Mouse (Mus musculus) spleen, embryonic (tissue): ENCODE results near the gene Nmur1.

Source experiments
- CTCF ChIA-PET: fragments of 350-600 bp; sonication (Branson Sonifier 250); formaldehyde crosslinking; loops from one replicate; lab custom pipeline; 2022; lab: Charles Lee

Nmur1 gene

DNA sequence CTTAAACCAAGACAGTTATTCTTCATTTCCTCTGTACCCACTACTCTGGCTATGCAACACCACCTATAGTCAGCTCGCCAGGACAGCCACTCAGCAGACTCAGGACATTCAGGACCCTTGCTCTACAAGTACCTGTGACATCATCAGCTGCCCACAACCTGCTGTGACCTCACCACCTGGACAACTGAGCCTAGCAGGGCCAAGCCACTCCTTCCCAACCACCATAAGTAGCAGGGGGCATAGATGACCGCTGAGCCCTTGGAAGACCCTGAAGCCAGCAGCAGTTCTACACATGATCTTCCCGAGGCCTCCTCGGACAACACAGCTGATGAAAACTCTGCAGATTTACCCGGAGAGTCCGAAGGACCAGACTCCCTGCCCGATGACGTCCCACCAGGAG is at the start of gene Nmur1, which contains the start of gene Tex44:
Gene Nmur1 (minus strand): TSS at position 101 of the 400 bp plus-strand sequence.
Gene Tex44 (plus strand): TSS at position 202 of the 400 bp plus-strand sequence.
- CTCF ChIA-PET = no interaction called here

DNA sequence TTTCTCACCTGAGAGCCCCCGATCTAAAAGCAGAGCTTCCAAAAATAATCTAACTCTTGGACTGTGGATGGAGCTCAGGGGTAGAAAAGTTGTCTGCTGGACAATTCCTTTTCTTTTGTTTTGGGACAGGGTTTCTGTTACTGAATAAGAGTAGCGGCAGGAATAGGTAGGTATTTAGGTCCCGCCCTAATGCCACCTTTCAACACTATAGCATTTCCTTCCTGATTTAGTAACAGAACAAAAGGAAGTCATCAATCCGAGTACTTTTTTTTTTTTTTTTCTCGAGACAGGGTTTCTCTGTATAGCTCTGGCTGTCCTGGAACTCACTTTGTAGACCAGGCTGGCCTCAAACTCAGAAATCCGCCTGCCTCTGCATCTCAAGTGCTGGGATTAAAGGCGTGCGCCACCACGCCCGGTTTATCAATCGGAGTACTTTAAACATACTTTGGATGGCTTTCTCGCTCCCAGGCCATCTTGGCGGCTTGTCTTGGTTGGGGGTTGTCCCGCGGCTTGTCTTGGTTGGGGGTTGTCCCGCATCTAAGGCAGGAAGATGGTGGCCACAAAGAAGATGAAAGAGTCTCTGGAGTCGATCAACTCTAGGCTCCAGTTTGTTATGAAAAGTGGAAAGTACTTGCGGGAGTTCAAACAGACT is 47.2 kb upstream of the Nmur1 start:
- CTCF ChIA-PET = interaction anchor here (0.6 to 0.7 kb wide), 2 partner anchors 28 to 257 kb away, joined by 5 to 6 read pairs; no protein-coding TSS in a partner anchor

DNA sequence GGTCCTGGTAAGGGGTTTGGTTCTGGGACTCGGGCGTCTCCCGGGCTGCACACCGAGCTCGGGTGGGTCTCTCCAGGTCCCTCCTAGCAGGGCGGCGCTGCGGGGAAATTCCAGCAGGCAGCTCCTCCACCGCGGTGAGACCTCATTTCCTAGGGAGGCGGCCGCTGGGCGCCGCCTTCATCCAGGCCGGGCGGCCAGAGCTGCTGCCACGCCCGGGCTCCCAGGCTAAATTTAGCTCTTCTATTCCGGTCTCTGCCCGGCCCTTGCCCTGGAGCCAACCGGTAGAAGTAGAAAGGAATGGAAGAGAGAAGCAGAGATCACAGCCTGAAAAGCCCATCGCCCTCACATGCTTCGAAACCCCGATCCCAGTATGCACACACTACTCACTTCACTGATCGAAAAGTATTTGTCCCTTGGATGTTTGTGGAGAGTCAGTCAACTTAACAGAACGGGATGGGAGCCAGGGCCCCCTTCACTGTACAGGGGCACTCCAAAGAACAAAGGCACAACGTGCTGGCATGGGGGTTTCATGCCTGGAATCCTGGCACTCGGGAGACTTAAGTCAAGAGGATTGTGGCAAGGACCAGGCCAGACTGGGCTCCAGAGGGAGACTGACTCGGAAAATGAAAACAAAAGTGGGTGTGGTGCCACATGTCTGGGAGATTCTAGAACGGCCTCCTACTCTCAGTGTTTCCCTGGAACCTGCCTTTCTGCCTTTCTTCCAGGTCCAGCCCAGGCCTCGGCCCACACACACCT is 46.3 kb upstream of the Nmur1 start:
- CTCF ChIA-PET = interaction anchor here (0.7 kb wide), 1 partner anchor 256 kb away, joined by 5 read pairs; no protein-coding TSS in a partner anchor

DNA sequence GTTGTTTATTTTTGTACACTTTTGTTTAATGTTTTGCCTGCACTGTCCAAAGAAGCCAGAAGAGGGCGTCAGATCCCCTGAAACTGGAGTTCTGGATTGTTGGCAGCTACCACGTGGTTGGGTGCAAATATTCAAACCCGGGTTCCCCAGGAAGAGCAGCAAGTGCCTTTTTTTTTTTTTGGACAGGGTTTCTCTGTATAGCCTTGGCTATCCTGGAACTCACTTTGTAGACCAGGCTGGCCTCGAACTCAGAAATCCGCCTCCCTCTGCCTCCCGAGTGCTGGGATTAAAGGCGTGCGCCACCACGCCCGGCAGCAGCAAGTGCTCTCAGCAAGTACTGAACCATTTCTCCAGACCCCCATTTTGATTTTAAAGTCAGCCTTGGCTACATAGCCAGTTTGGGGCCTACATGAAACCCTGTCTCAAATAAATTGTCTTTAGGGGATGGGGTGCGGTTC is 45.5 kb upstream of the Nmur1 start:
- CTCF ChIA-PET = interaction anchor here (0.7 kb wide), 1 partner anchor 27 kb away, joined by 4 read pairs; no protein-coding TSS in a partner anchor

DNA sequence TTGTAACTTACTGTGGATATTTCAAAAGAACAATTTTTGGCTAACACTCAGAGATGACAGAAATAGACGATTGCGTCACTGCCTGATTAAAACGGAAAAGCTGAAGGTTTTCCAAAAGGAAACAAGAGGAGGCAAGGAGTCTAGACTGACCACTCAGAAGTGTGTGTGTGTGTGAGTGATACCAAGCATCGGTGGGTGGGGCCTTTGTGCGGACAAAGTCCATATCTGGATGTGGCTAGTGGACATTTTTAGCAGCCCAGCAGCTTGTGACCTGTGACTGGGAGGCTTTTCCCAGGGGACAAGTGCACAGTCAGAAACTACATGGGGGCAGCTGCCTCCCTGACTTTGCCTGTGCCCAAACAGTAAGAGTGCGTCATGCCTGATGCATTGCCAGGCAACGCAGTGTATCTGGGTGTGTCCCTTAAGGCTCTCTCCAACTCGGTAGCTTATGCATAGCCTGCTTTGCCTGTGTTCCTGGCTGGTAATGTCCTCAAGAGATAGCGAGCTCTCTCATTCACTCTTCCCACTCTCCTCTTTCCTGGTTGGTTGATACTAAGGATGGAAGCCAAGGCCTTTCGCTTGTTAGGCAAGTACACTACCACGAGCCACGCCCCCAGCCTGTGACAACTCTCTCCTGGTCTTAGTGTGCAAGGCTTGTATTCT is 44.6 kb upstream of the Nmur1 start:
- CTCF ChIA-PET = interaction anchor here (0.5 to 0.7 kb wide), 2 partner anchors 28 to 31 kb away, joined by 4 read pairs; no protein-coding TSS in a partner anchor

DNA sequence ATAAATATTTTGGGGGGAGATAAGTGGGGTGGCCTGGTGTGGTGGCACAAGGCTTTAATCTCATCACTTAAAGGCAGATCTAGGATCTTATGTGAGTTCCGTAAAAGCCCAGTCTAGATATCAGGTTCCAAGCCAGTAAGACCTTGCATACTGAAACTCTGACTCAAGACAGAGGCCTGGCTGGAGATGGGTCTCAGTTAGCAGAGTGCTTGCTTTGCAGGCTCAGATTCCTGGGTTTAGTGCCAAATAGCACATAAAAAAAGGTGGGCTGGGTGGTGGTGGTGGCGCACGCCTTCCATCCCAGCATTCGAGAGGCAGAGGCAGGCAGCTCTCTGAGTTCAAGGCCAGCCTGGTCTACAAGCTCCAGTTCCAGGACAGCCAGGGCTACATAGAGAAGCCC is 43.8 kb upstream of the Nmur1 start:
- CTCF ChIA-PET = no interaction called here

DNA sequence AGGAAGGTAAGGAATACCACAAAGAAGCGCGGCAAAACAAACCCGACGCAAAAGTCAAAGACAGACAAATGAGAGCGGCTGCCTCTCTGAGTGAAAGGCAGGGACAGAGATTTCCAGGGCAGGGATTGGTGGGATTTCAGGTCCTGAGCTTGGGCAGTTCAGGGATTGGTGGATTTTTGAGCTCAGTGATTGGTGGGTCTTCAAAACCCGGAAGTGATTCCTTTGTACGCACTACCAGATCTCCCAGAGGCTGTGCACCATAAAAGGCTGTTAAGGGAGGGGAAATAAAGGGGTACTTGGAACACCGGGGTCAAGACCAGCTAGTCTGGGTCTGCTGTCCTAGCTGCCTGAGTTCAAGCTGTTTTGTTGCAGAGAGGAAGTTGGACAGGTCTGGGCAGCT is 41.4 kb upstream of the Nmur1 start:
- CTCF ChIA-PET = interaction anchor here (0.6 kb wide), 2 partner anchors 24 to 68 kb away, joined by 3 to 6 read pairs; no protein-coding TSS in a partner anchor

DNA sequence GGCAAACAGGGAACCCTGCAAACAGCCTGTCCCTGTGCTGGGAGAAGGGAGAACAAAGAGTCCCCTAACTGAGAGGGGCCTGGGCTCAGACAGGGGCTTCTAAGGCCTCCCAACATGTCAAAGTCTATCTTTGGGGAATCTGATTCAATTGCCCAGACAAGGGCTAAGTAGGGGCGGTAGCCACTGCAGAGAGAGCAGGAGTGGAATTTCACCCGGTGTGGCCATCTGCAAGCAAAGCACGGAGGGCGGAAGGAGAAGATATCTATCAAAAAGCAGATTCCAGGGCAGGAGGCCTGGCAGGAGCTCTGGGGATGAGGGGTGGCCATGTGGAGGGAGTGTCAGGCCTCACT is 38.8 kb upstream of the Nmur1 start:
- CTCF ChIA-PET = interaction anchor here (0.5 kb wide), 1 partner anchor 937 kb away, joined by 8 read pairs; no protein-coding TSS in a partner anchor

DNA sequence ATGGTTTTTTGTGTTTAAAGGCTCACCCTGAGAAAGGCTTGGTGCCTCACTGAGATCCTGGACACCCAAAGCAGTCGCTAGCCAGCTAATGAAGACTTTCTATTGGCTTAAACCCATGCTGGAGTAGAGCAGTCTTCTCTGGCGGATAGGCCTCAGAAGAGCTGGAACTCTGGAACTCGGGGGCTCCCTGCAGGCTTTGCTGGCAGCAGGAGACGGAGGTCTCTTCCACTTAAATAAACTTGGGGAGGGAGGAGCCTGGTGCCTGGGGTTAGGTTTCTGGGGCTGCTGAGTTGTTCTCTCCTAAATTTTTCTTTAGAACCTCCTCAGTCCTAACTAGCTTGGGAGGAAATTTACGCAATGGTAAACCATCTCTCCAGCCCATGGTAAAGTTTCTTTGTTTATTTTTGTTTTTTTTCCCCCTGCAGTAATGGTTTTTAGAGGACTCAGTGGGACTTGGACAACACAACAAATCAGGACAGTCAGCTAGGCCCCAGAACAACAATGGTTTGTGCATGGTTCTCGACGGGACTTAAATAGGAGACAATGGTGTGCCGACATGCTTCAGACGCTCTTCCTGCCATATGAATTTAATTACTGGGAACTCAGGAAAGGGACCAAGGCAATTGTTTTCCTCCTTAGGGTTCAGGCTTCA is 38.3 kb upstream of the Nmur1 start:
- CTCF ChIA-PET = interaction anchor here (0.5 kb wide), 1 partner anchor 937 kb away, joined by 8 read pairs; no protein-coding TSS in a partner anchor

DNA sequence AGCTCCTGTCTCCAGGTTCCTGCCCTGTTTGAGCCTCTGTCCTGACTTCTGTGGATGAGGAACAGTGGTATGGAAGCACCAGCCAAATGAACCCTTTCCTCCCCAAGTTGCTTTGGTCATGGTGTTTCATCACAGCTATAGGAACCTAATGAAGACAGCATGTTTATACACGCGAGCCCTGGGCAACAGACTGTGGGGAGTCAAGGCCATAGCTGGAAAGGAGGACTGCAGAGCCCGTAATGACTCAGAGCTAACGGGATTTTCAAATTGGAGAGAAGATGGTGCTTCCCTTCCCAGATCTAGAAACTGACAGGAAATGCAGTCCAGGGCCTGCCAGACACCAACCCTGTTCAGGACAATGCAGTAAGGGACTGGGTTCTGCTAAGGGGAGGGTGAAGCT is 33.3 kb upstream of the Nmur1 start:
- CTCF ChIA-PET = interaction anchor here (0.6 kb wide), 1 partner anchor 9 kb away, joined by 8 read pairs; no protein-coding TSS in a partner anchor

DNA sequence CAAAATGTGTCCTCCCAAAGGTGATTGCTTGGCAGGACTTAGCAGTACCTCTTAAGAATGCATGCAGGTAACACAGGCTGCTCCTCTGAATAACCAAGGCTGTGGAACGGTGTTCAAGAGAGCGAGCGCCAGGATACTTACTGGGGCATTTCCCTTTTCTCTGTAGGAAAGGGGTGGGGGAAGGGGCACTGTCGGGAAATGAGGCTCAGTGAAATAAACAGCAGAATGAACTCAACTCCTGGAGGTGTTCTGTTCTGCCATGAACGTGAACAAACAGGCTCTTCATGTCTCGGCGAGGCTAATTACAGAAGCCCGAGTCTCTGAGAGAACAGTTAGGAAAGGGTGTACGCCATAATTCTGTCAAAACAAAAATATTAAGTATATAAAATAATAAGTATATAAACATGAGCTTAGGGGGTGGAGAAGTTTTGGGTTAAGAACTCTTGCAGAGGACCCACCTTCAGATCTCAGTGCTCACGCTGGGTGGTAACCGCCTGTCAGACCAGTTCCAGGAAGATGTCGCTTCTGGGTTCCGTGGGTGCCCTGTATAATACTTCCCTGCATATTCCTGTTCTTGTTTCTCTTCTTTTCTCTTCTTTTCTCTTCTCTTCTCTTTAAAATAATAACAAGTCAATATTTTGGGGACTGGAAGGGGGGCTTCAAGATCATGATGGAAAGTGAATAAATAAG is 31.0 kb upstream of the Nmur1 start:
- CTCF ChIA-PET = no interaction called here

DNA sequence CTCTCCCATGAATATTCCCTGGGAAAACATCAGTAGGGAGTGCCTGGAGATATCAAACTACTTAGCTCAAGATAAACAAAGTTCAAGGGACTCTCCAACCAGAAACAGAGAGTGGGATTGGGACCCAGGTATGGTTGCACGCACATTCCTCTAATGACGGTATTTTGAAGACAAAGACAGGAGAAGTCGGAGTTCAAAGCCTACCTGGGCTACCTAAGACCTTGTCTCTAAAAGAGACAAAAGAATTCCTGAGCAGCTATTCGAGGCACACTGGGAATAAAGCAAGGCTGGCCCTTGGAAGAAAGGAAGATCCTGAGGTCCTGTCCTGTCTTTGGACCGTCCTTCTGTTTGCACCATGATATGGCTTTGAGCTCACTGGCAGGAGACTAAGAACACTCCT is 26.7 kb upstream of the Nmur1 start:
- CTCF ChIA-PET = no interaction called here

DNA sequence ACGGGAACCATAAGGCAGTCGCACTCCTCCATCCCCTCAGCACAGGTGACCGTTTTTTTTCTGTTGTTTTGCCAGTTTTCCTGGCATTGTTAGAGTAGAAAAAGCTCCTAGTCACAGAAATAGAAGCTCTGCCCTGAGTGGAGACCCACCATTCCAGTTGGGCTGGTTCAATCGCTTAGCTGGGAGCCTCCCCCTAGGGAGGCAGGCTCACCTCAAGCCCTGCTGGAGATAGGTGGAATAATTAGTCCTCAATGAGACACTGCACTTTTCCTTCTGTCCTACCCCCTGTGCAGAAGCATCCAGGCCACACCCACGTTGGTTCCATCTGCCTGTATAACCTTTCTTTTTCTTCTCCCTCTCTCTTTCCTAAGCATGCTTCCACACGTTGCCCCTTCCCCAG is 23.9 kb upstream of the Nmur1 start:
- CTCF ChIA-PET = interaction anchor here (0.7 kb wide), 1 partner anchor 25 kb away, joined by 4 read pairs; no protein-coding TSS in a partner anchor

DNA sequence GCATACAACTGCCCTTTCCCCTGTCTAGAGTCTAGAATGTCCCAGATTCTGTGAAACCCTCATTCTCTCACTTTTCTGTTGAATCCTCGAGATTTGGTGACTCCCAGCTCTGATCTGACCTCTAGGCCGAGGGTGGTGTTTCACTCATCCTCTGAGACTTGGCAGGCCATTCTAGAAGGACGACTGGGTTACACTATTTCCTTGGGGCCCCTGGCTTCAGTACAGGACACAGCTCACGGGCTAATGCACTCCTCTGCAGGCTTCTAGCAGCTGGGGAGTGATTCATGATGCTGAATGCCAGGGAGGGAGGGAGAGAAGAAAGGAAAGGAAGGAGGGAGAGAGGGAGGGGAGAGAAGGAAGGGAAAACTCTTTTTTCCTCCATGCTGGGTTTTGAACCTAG is 22.2 kb upstream of the Nmur1 start:
- CTCF ChIA-PET = interaction anchor here (0.6 kb wide), 1 partner anchor 56 kb away, joined by 3 read pairs; no protein-coding TSS in a partner anchor

DNA sequence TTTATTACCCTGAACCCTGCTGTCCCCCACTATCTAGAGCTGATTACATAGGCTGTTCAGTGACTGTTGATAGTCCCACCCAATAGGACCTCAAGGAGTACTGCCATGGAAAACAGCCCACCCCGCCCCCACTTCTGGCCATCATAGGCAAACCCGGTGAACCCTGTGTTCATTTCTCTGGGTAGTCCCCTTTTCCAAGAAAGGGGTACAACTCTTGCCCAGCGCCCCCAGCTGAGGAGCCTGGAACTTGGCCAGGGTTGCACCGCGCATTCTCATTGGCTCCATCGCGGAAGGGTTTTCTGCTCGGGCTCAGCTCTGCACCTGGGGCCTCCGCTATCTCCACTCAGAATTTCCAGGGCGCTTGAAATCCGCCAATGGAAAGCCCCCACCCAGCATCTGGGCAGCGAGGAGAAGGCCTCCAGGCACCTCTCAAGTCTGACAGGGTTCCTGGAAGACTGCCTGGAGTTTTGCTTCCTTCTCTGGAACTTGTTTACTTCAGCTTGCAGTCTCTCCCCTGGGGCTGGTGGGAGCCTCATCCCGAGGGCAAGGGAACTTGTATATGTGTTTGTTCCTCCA is 21.7 kb upstream of the Nmur1 start:
- CTCF ChIA-PET = no interaction called here

DNA sequence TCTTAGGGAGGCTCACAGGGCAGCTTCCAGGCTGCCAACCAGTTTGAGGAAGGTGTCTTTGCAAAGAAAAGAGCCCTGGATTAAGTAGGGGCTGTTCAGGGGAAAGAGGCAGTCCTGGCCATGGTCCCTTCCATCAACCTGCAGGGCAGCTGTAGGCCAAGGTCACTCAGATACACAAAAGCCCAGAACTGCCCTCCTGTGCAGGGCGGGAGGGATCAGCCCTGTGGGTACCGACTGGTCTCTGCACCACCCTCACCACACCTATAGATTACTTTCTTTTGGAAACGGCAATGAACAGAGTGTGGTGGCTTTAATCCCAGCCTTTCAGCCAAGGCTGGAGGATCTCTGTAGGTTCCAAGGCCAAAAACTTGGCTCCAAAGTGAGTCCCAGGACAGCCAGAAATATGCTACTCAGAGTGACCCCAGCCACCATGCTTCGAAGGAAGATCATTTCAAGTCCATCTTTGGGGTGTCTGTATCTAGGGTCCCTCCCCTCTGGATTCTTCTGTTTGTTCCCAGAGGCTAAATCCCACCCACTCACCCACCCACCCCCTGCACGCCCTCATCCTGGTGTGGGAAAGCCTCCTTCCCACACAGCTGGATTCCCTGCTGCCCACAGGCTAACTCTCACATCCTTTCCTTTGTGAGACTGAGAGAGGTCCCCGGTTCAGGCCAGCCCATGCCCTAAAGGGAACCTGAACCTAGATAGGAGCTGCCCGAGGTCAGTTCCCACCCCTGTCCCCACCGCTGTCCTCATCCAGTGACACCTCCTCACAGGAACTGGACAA is 17.6 kb upstream of the Nmur1 start:
- CTCF ChIA-PET = interaction anchor here (0.9 kb wide), 1 partner anchor 46 kb away, joined by 4 read pairs; no protein-coding TSS in a partner anchor

DNA sequence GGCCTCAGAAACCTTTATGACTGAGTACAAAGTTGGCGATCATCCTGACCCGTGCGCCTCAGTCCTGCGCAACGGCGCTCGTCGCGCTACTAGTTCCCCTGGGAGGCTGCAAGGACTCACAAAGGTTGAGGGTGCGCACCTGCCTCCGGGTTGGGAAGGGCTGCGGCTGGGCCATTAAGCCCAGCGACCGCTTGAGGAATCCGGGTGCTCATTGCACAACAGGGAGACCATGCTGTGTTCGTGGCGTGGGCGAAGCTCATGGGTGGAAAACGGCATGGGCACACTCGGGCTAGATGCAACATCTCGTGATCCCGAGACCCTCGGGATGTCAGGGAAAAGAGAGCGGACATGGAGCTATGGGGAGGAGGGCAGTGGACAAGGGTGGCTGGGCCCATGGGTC is 16.8 kb upstream of the Nmur1 start:
- CTCF ChIA-PET = no interaction called here

DNA sequence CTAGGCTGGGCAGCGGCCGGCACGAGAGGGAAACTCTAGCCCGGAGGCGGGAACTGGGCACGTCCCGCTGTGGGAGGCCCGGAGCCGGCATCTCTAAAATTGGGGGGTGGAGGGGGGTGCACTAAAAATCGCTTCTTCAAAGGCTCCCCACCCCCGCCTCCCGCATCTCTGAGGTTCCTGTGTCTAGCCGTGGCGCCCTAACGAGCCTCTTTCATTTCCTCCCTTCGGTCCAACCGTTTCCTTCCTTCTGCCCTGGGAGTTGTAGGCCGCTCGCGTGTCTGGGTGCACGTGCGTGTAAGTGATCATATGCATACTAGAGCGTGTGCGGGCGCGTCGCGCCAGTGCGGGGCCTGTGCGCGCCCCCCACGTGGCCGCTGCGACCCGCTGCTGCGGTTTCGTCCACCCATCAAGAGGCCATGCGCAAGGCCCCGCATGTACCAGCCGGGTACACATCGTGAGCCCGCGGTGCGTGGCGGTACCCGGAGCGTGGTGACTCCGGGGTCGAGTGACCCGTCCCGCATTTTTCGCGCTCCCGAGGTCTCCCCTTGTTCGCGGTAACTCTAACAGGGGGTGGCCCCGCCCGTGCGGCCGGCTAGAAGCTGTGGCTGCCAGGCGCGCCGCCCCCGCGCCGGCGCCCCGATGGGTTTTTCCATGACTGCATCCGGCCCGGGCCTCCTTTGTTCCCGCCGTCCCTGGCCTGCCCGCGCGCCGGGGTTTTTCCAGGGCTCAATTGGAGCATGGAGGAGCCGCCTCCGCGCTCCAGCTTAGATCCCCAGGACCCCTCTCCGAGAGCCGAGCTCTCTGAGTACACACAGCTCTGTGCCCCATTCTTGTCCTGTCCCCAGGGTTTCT is 16.2 kb upstream of the Nmur1 start:
- CTCF ChIA-PET = interaction anchor here (1.1 kb wide), 1 partner anchor 60 kb away, joined by 4 read pairs; no protein-coding TSS in a partner anchor
